Mouse (Mus musculus): ENCODE results near the gene Tmem210.

Gene Tmem210

GRCm38 (mm10) chr2:25297093-25297492 lies 9.1 kb downstream of the Tmem210 start:
- no peak for DNase-seq (ENCODE audit: low read depth)

- no peak for DNase-seq (ENCODE audit: low read depth)
Measured at GRCm38 (mm10) chr2:25298046-25298445, 10.1 kb downstream of the Tmem210 start.

GRCm38 (mm10) chr2:25303452-25303851 lies 15.5 kb downstream of the Tmem210 start:
- no peak for DNase-seq (ENCODE audit: low read depth)

- DNase-seq (ENCODE audit: low read depth): peak; percentile 69
Measured at GRCm38 (mm10) chr2:25303931-25304656, 16.1 kb downstream of the Tmem210 start.

- peak; percentile 84 for DNase-seq (ENCODE audit: low read depth)
Measured at GRCm38 (mm10) chr2:25304657-25305541, 17.0 kb downstream of the Tmem210 start.

GRCm38 (mm10) chr2:25305587-25306359 lies 17.8 kb downstream of the Tmem210 start:
- no peak for DNase-seq (ENCODE audit: low read depth)

GRCm38 (mm10) chr2:25310180-25310579 lies 22.2 kb downstream of the Tmem210 start:
- no peak for DNase-seq (ENCODE audit: low read depth)

GRCm38 (mm10) chr2:25310969-25311368 lies 23.0 kb downstream of the Tmem210 start:
- DNase-seq (ENCODE audit: low read depth): no peak

- no peak for DNase-seq (ENCODE audit: low read depth)
Measured at GRCm38 (mm10) chr2:25311491-25311891, 23.5 kb downstream of the Tmem210 start.

GRCm38 (mm10) chr2:25318119-25318966 lies 30.4 kb downstream of the Tmem210 start:
- DNase-seq (ENCODE audit: low read depth): no peak

- no peak for DNase-seq (ENCODE audit: low read depth)
Measured at GRCm38 (mm10) chr2:25318971-25319773, 31.2 kb downstream of the Tmem210 start, which contains the start of gene Grin1. Grin1 (minus strand) TSS chr2:25319187.

GRCm38 (mm10) chr2:25320084-25320483 lies 32.1 kb downstream of the Tmem210 start:
- DNase-seq (ENCODE audit: low read depth): no peak

GRCm38 (mm10) chr2:25326036-25326435 lies 38.1 kb downstream of the Tmem210 start:
- DNase-seq (ENCODE audit: low read depth): no peak

GRCm38 (mm10) chr2:25328440-25328839 lies 40.5 kb downstream of the Tmem210 start:
- DNase-seq (ENCODE audit: low read depth): peak; percentile 79

- DNase-seq (ENCODE audit: low read depth): peak; percentile 76
Measured at GRCm38 (mm10) chr2:25331470-25331869, 43.5 kb downstream of the Tmem210 start.

GRCm38 (mm10) chr2:25332286-25333160 lies 44.6 kb downstream of the Tmem210 start, which contains the start of gene Man1b1:
Man1b1 (plus strand) TSS chr2:25332338.
- peak; percentile 99 for DNase-seq (ENCODE audit: low read depth)

- DNase-seq (ENCODE audit: low read depth): no peak
Measured at GRCm38 (mm10) chr2:25333569-25333968, 45.6 kb downstream of the Tmem210 start.

GRCm38 (mm10) chr2:25338303-25338702 lies 50.4 kb downstream of the Tmem210 start:
- DNase-seq (ENCODE audit: low read depth): no peak

Data from 416B (cell line).